Mouse (Mus musculus): ENCODE results near the gene Emp1. TPM values are rescaled to one million over a fixed set of nuclear protein-coding genes. Genes with fewer than 3 reads are reported as not detected.
A peak's percentile ranks its signal among the peaks of the same experiment; 100 is the strongest.

Gene Emp1
- polyA plus RNA-seq, 1 experiment = 112 TPM

- H3K27me3 ChIP-seq (ENCODE audit: control insufficient read depth, insufficient read depth, insufficient read length) = no peaks in the 10 kb centered on the region
- no peak overlapping the region for H3K4me3 ChIP-seq
- H3K36me3 ChIP-seq (ENCODE audit: control insufficient read depth, insufficient read depth) = no peaks in the 10 kb centered on the region
- H3ac ChIP-seq (ENCODE audit: control insufficient read depth, insufficient read length) = no peak overlapping the region
- no peaks in the 10 kb centered on the region for H3K79me2 ChIP-seq (ENCODE audit: control insufficient read depth, insufficient read depth)
- H3K4me2 ChIP-seq (ENCODE audit: low read depth) = peak overlapping the region; percentile 41
- no peak for TF ChIP-seq E2F4 (IDR thresholded peaks at IDR 0.05; ENCODE audit: insufficient read depth)
- TF ChIP-seq MYOG (IDR thresholded peaks at IDR 0.05; ENCODE audit: control insufficient read depth in 1 of 3, insufficient read depth in 1 of 3, insufficient read length in 2 of 3, low read depth in 2 of 3) = no peak
- no peak for TF ChIP-seq POLR2A (IDR thresholded peaks at IDR 0.05; ENCODE audit: insufficient read length, low read depth)
- TF ChIP-seq POLR2AphosphoS2 (IDR thresholded peaks at IDR 0.05; ENCODE audit: insufficient read length, low read depth) = no peak
- no peak for TF ChIP-seq SRF (IDR thresholded peaks at IDR 0.05; ENCODE audit: control insufficient read depth, insufficient read length, low read depth)
- TF ChIP-seq MAX (IDR thresholded peaks at IDR 0.05; ENCODE audit: low read depth) = no peak
- no peak for TF ChIP-seq TCF3 (IDR thresholded peaks at IDR 0.05; ENCODE audit: insufficient read length, low read depth)
- no peak for TF ChIP-seq CEBPB (IDR thresholded peaks at IDR 0.05; ENCODE audit: insufficient read depth, poor library complexity, severe bottlenecking)
- TF ChIP-seq REST (IDR thresholded peaks at IDR 0.05; ENCODE audit: insufficient read depth, insufficient read length) = no peak
- TF ChIP-seq MYOD1 (IDR thresholded peaks at IDR 0.05; ENCODE audit: control insufficient read depth in 1 of 3, insufficient read length in 2 of 3, low read depth in 2 of 3) = no peak
- no peak for TF ChIP-seq USF1 (IDR thresholded peaks at IDR 0.05; ENCODE audit: low read depth)
- no peak for TF ChIP-seq TCF12 (IDR thresholded peaks at IDR 0.05; ENCODE audit: insufficient read depth, poor library complexity, severe bottlenecking)
Observed at GRCm38 (mm10) chr6:135341076-135341378, 21.3 kb upstream of the Emp1 start.

GRCm38 (mm10) chr6:135351638-135352302 is 10.6 kb upstream of the Emp1 start:
- no peak overlapping the region for H3K4me3 ChIP-seq
- no peaks in the 10 kb centered on the region for H3K27me3 ChIP-seq (ENCODE audit: control insufficient read depth, insufficient read depth, insufficient read length)
- no peaks in the 10 kb centered on the region for H3K79me2 ChIP-seq (ENCODE audit: control insufficient read depth, insufficient read depth)
- TF ChIP-seq MYOG (IDR thresholded peaks at IDR 0.05; ENCODE audit: control insufficient read depth in 1 of 3, insufficient read depth in 1 of 3, insufficient read length in 2 of 3, low read depth in 2 of 3) (peak in 2 of 3 experiments; percentile 87 to 97), TCF3 (IDR thresholded peaks at IDR 0.05; ENCODE audit: insufficient read length, low read depth) (peak; percentile 77), MYOD1 (IDR thresholded peaks at IDR 0.05; ENCODE audit: control insufficient read depth in 1 of 3, insufficient read length in 2 of 3, low read depth in 2 of 3) (peak in 2 of 3 experiments; percentile 78 to 93), TCF12 (IDR thresholded peaks at IDR 0.05; ENCODE audit: insufficient read depth, poor library complexity, severe bottlenecking) (peak; percentile 91), USF1 (IDR thresholded peaks at IDR 0.05; ENCODE audit: low read depth) (no peak), POLR2A (IDR thresholded peaks at IDR 0.05; ENCODE audit: insufficient read length, low read depth) (no peak)
- no peak overlapping the region for H3ac ChIP-seq (ENCODE audit: control insufficient read depth, insufficient read length)
- H3K4me2 ChIP-seq (ENCODE audit: low read depth) = peak overlapping the region; percentile 69
- no peaks in the 10 kb centered on the region for H3K36me3 ChIP-seq (ENCODE audit: control insufficient read depth, insufficient read depth)

- no peak for TF ChIP-seq TCF12 (IDR thresholded peaks at IDR 0.05; ENCODE audit: insufficient read depth, poor library complexity, severe bottlenecking)
- TF ChIP-seq E2F4 (IDR thresholded peaks at IDR 0.05; ENCODE audit: insufficient read depth) = no peak
- H3K36me3 ChIP-seq (ENCODE audit: control insufficient read depth, insufficient read depth) = no peaks in the 10 kb centered on the region
Observed at GRCm38 (mm10) chr6:135352537-135352936, 9.8 kb upstream of the Emp1 start.

GRCm38 (mm10) chr6:135354953-135355352 is 7.4 kb upstream of the Emp1 start:
- TF ChIP-seq MYOD1 (IDR thresholded peaks at IDR 0.05; ENCODE audit: control insufficient read depth in 1 of 3, insufficient read length in 2 of 3, low read depth in 2 of 3) (no peak), CEBPB (IDR thresholded peaks at IDR 0.05; ENCODE audit: insufficient read depth, poor library complexity, severe bottlenecking) (no peak), SRF (IDR thresholded peaks at IDR 0.05; ENCODE audit: control insufficient read depth, insufficient read length, low read depth) (no peak), POLR2AphosphoS2 (IDR thresholded peaks at IDR 0.05; ENCODE audit: insufficient read length, low read depth) (no peak), REST (IDR thresholded peaks at IDR 0.05; ENCODE audit: insufficient read depth, insufficient read length) (no peak), USF1 (IDR thresholded peaks at IDR 0.05; ENCODE audit: low read depth) (no peak), TCF12 (IDR thresholded peaks at IDR 0.05; ENCODE audit: insufficient read depth, poor library complexity, severe bottlenecking) (no peak), POLR2A (IDR thresholded peaks at IDR 0.05; ENCODE audit: insufficient read length, low read depth) (no peak), MYOG (IDR thresholded peaks at IDR 0.05; ENCODE audit: control insufficient read depth in 1 of 3, insufficient read depth in 1 of 3, insufficient read length in 2 of 3, low read depth in 2 of 3) (no peak), TCF3 (IDR thresholded peaks at IDR 0.05; ENCODE audit: insufficient read length, low read depth) (no peak), MAX (IDR thresholded peaks at IDR 0.05; ENCODE audit: low read depth) (no peak), E2F4 (IDR thresholded peaks at IDR 0.05; ENCODE audit: insufficient read depth) (no peak)
- Histone ChIP-seq H3K27me3 (ENCODE audit: control insufficient read depth, insufficient read depth, insufficient read length) (no peaks in the 10 kb centered on the region), H3K79me2 (ENCODE audit: control insufficient read depth, insufficient read depth) (no peaks in the 10 kb centered on the region), H3ac (ENCODE audit: control insufficient read depth, insufficient read length) (no peak overlapping the region), H3K4me3 (no peak overlapping the region), H3K36me3 (ENCODE audit: control insufficient read depth, insufficient read depth) (no peaks in the 10 kb centered on the region), H3K4me2 (ENCODE audit: low read depth) (no peak overlapping the region)

More at GRCm38 (mm10) chr6:135352537-135352936, 9.8 kb upstream of the Emp1 start:
- Histone ChIP-seq H3ac (ENCODE audit: control insufficient read depth, insufficient read length) (no peak overlapping the region), H3K27me3 (ENCODE audit: control insufficient read depth, insufficient read depth, insufficient read length) (no peaks in the 10 kb centered on the region), H3K79me2 (ENCODE audit: control insufficient read depth, insufficient read depth) (no peaks in the 10 kb centered on the region), H3K4me2 (ENCODE audit: low read depth) (peak overlapping the region; percentile 69), H3K4me3 (no peak overlapping the region)

- no peaks in the 10 kb centered on the region for H3K36me3 ChIP-seq (ENCODE audit: control insufficient read depth, insufficient read depth)
- no peaks in the 10 kb centered on the region for H3K27me3 ChIP-seq (ENCODE audit: control insufficient read depth, insufficient read depth, insufficient read length)
- H3K4me2 ChIP-seq (ENCODE audit: low read depth) = no peak overlapping the region
- H3K4me3 ChIP-seq = no peak overlapping the region
- peaks cover 24% of the 10 kb centered on the region for H3K79me2 ChIP-seq (ENCODE audit: control insufficient read depth, insufficient read depth)
- TF ChIP-seq REST (IDR thresholded peaks at IDR 0.05; ENCODE audit: insufficient read depth, insufficient read length) (no peak), SRF (IDR thresholded peaks at IDR 0.05; ENCODE audit: control insufficient read depth, insufficient read length, low read depth) (no peak), TCF12 (IDR thresholded peaks at IDR 0.05; ENCODE audit: insufficient read depth, poor library complexity, severe bottlenecking) (no peak), USF1 (IDR thresholded peaks at IDR 0.05; ENCODE audit: low read depth) (no peak), POLR2AphosphoS2 (IDR thresholded peaks at IDR 0.05; ENCODE audit: insufficient read length, low read depth) (no peak), CEBPB (IDR thresholded peaks at IDR 0.05; ENCODE audit: insufficient read depth, poor library complexity, severe bottlenecking) (no peak), MYOG (IDR thresholded peaks at IDR 0.05; ENCODE audit: control insufficient read depth in 1 of 3, insufficient read depth in 1 of 3, insufficient read length in 2 of 3, low read depth in 2 of 3) (no peak), E2F4 (IDR thresholded peaks at IDR 0.05; ENCODE audit: insufficient read depth) (no peak), TCF3 (IDR thresholded peaks at IDR 0.05; ENCODE audit: insufficient read length, low read depth) (no peak), MYOD1 (IDR thresholded peaks at IDR 0.05; ENCODE audit: control insufficient read depth in 1 of 3, insufficient read length in 2 of 3, low read depth in 2 of 3) (no peak), POLR2A (IDR thresholded peaks at IDR 0.05; ENCODE audit: insufficient read length, low read depth) (no peak), MAX (IDR thresholded peaks at IDR 0.05; ENCODE audit: low read depth) (no peak)
- no peak overlapping the region for H3ac ChIP-seq (ENCODE audit: control insufficient read depth, insufficient read length)
Observed at GRCm38 (mm10) chr6:135360331-135360730, 2.0 kb upstream of the Emp1 start.
